Mouse (Mus musculus): ENCODE data around the gene Mdh1b. TPM values are rescaled to one million over a fixed set of nuclear protein-coding genes. Genes with fewer than 3 reads are reported as not detected.

Gene Mdh1b
- total RNA-seq (2023), result not detected

GRCm38 (mm10) chr1:63730240-63730771 is at the start of gene Mdh1b, which contains the start of gene Fastkd2:
Gene Mdh1b, minus strand, starts transcription at chr1:63730318.
Gene Fastkd2, plus strand, starts transcription at chr1:63730614.

GRCm38 (mm10) chr1:63769167-63769566 is 39.0 kb upstream of the Mdh1b start, which contains the start of gene 4933402D24Rik:
Gene 4933402D24Rik, minus strand, starts transcription at chr1:63769267.

GRCm38 (mm10) chr1:63686827-63687226 is 43.3 kb downstream of the Mdh1b start, which contains the start of gene Dytn:
Gene Dytn, minus strand, starts transcription at chr1:63686927.

Other genes starting within 250 kb of the Mdh1b start
- not detected for gene Gm39653, start 114.3 kb downstream of the Mdh1b start, total RNA-seq (2023)
- not detected for gene Dytn, start 43.4 kb downstream of the Mdh1b start, total RNA-seq (2023)
- gene Fastkd2, start 296 bp upstream of the Mdh1b start, total RNA-seq (2023), result 1 to 10 TPM; 6.5 to 7.4 TPM
- not detected for gene 4933402D24Rik, start 38.9 kb upstream of the Mdh1b start, total RNA-seq (2023)

Data from neutrophil, adult 59 days (primary cell).